Mouse (Mus musculus) spleen, postnatal 14 days (tissue): ENCODE measurements around the gene Sept3.

Experiments
- DNase-seq, 2 experiments: peaks; one replicate each; pipeline ENCODE4 v3.0.0; 2021 to 2022; ENCODE audit warnings: low spot score in 2 of 2

Sept3 gene

DNA sequence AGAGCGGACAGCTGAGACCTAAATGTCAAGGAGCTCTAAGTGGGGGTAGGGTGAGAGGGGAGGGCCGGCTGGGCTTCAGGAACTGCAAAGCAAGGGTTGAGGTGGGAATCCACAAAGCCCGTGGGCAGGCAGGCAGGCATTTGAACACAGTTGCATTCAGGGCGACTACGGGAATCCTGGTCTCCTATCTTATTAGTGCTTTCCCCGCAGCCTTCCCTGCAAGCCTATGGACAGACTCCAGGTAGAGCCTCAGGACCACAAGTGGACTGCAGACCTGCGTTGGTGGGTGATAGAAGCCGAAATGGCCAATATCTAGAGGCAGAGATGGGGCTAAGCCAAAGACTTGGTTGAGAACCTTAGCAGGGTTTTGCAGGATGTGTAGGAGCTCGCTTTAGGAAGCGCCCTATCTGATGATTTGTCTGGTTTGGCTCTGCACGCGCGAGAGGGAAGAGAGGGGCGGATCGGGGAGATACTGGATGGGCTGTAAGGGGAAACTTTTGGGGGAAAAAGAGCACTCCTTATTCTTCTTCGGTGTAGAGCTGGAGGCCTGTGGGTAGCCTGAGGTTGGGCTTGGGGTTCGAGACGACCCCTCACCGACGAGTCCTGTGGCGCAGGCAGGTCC, 65.8 kb downstream of the Sept3 start:
- DNase-seq: no peak

- peak; percentile 63 to 70 for DNase-seq
Observed at GRCm38 (mm10) chr15:82341036-82341501, 66.4 kb downstream of the Sept3 start.

GRCm38 (mm10) chr15:82341675-82342542, 67.2 kb downstream of the Sept3 start:
- peak; percentile 45 to 57 for DNase-seq

- no peak for DNase-seq
Observed at GRCm38 (mm10) chr15:82342543-82342935, 67.8 kb downstream of the Sept3 start.

DNA sequence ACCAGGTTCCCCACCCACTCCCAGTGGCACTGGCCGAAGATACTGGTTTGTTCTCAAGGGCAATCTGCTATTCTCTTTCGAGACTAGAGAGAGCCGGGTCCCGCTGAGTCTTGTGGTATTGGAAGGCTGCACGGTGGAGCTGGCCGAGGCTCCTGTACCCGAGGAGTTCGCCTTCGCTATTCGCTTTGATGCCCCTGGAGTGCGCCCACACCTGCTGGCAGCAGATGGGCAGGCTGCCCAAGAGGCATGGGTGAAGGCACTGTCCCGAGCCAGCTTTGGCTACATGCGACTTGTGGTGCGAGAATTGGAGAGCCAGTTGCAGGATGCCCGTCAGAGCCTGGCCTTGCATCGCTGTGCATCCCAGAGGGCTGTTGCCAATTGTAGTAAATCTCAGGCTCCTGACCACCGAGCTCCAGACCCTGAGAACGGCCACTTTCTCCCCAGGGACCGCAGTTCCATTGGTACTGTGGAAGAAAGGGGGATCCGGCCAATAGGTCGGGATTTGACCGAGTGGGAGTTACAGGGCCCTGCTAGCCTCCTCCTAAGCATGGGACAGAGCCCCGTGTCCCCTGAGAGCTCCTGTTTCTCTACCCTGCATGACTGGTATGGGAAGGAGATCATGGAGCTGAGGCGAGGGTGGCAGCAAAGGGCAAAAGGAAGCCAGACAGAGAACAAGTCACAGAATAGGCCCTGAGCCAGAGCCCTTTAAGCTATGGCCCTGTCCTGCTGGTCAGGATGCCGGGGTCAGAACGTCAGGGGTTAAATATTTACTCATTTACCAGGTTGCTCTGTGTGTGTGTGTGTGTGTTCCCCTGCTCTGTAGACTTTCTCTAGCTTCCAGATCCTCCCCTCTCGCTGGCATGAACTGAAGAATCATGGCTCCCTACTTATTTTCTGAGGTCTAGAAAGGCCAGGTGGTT, 68.9 kb downstream of the Sept3 start:
- DNase-seq: no peak
